Mouse (Mus musculus) hindbrain, embryonic 13.5 days (tissue): ENCODE measurements around the gene Cpa4. TPM values are rescaled to one million over a fixed set of nuclear protein-coding genes. Genes with fewer than 3 reads are reported as not detected.

ENCODE experiments used
- ATAC-seq: fragments of 200-750 bp; cut with Nextera tagmentation; 2 replicates; pipeline ENCODE4 v1.8.0; 2017; ENCODE audit warnings: moderate TSS enrichment; ENCODE audit not compliant: low FRiP score
- H3K27ac ChIP-seq: fragments of 300-500 bp; sonication (generic); 2 replicates; pipeline ENCODE4 v1.5.1; 2015; ENCODE audit warnings: inconsistent platforms, mild to moderate bottlenecking, moderate library complexity
- H3K27me3 ChIP-seq: fragments of 300-500 bp; sonication (generic); 2 replicates; pipeline ENCODE4 v1.6.1; 2015; ENCODE audit warnings: mild to moderate bottlenecking, inconsistent platforms
- H3K36me3 ChIP-seq: fragments of 300-500 bp; sonication (generic); 2 replicates; pipeline ENCODE4 v1.6.1; 2015; ENCODE audit warnings: mild to moderate bottlenecking, inconsistent platforms
- H3K4me1 ChIP-seq: fragments of 300-500 bp; sonication (generic); replicated peaks from 2 replicates; pipeline ENCODE4 v1.6.1; 2015; ENCODE audit warnings: inconsistent platforms
- H3K4me2 ChIP-seq: fragments of 300-500 bp; sonication (generic); 2 replicates; pipeline ENCODE4 v1.6.1; 2015; ENCODE audit warnings: inconsistent platforms, mild to moderate bottlenecking, moderate library complexity
- H3K4me3 ChIP-seq: fragments of 300-500 bp; sonication (generic); 2 replicates; pipeline ENCODE4 v1.5.1; 2015; ENCODE audit warnings: mild to moderate bottlenecking, inconsistent platforms
- H3K9ac ChIP-seq: fragments of 300-500 bp; sonication (generic); 2 replicates; pipeline ENCODE4 v1.6.1; 2015; ENCODE audit warnings: mild to moderate bottlenecking, inconsistent platforms
- H3K9me3 ChIP-seq: fragments of 300-500 bp; sonication (generic); 2 replicates; pipeline ENCODE4 v1.6.1; 2016; ENCODE audit warnings: inconsistent platforms
- WGBS: fragments of 180-500 bp; shearing (Covaris S2); methylation state at CpG from one replicate; pipeline ENCODE4 v1.1.7; 2015; 5-methylcytosine and 5-hydroxymethylcytosine counted together
- polyA plus RNA-seq: library from polyadenylated mRNA; unstranded; fragments of >200 nt; fragmentation: Nextera tagmentation; extraction: Ambion mirVana; gene quantifications from 2 replicates; pipeline ENCODE4 v1.2.1, GENCODE M21; 2015

The Cpa4 gene
- polyA plus RNA-seq, 1 experiment from 2014 or later: 1.5 TPM

DNA sequence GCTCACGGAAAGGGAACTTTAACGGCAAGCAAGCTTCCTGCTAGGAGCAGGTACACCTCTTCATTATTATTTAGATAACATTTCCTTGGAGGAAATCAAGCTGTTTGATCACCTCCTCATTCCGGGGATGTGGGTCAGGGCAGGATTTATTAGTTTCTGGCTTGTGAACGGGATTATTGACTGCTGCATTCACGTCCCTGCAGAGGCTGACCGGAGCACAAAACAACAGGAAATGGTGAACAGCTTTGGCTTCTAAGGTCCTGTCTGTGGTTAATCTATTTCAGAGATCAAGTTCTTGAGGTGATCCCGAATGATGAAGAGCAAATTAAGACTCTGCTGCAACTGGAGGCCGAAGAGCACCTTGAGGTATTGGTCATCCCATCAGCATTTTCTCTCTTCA lies 24.3 kb upstream of the Cpa4 start:
- 49% methylated on average over 8 of the region's 8 CpGs for WGBS
- no peaks in the 10 kb centered on the region for H3K36me3 ChIP-seq
- ATAC-seq: no peak
- no peak overlapping the region for H3K4me2 ChIP-seq
- no peak overlapping the region for H3K9ac ChIP-seq
- H3K4me3 ChIP-seq: no peak overlapping the region
- H3K27me3 ChIP-seq: no peaks in the 10 kb centered on the region
- H3K4me1 ChIP-seq: peaks cover 50% of the 10 kb centered on the region
- no peaks in the 10 kb centered on the region for H3K9me3 ChIP-seq
- H3K27ac ChIP-seq: no peak overlapping the region

DNA sequence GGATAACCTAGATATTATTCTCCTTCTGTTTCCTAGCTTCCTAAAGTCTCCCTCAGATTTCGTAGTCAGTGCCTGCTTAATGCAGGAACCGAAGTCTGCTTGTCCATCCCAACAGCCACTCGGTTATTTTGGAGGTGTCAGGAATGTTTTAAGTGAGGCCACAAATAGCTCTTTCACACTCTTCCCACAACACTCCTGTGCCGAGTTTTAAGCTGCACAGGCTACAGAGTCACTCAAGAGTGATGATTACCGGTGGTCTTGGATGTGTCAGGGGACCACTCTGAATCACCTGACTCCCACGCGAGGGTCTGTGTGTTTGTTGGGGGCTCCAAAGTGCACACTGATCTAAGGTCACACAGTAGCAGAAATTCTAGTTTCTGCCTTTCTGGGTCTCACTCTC lies 22.5 kb upstream of the Cpa4 start:
- Histone ChIP-seq H3K9me3 (no peaks in the 10 kb centered on the region), H3K9ac (no peak overlapping the region), H3K4me3 (no peak overlapping the region), H3K4me1 (peaks cover 60% of the 10 kb centered on the region), H3K4me2 (no peak overlapping the region), H3K36me3 (no peaks in the 10 kb centered on the region), H3K27ac (peak overlapping the region; percentile 95), H3K27me3 (no peaks in the 10 kb centered on the region)
- ATAC-seq: no peak
- 77% methylated on average over 7 of the region's 7 CpGs for WGBS

DNA sequence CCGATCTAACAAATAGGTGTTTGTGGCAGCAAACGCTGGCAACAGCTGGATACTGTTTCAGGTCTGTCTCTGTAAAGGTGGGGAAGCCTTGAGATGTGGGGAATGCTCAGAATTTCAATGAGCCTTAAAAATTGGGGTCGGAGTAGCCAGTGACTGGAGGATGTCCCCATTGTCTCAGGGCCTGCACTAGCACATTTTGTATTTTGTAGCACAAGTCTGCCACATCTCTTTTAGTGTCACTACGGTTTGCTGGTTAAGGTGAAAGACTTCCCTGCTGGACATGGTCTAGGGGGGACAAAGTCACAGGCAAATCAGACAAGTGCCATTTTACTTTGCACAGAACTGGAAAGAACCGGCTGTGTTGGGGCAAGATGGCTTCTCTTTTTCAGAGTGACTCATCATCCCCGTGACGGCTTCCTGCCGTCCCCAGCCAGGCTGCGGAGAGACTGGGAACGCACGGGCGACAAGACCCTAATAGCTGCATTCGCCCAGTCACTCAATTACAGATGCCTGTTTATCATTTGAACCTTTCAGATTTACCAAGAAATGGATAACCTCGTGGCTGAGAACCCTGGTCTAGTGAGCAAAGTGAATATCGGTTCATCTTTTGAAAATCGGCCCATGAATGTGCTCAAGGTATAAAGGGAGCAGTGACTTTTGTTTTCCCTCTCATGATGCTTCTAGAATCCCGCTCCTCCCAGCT lies 21.4 kb upstream of the Cpa4 start:
- Histone ChIP-seq H3K4me3 (peak overlapping the region; percentile 25), H3K4me2 (peak overlapping the region; percentile 53), H3K9ac (peak overlapping the region; percentile 69), H3K9me3 (no peaks in the 10 kb centered on the region), H3K36me3 (no peaks in the 10 kb centered on the region), H3K27ac (peak overlapping the region; percentile 95), H3K4me1 (peaks cover 66% of the 10 kb centered on the region), H3K27me3 (no peaks in the 10 kb centered on the region)
- 8% methylated on average over 17 of the region's 17 CpGs for WGBS
- peak; percentile 68 for ATAC-seq

DNA sequence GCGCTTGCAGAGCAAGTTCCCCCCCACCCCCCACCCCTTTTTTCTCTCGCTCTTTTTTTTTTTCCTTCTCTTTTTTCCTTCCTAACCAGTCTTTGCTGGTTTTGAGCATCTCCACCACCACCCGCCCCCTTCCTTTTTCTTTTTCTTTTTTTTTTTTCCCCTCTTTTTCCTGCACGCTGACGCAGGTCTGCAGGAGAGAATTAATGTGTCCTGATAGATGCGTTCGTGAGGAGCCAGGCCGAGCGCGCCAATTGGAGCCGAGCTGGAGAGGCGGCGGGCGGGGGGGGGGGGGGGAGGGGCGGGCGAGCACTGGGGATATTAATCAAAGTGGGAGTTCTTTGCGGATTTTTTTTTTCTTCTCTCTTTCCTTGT lies 20.9 kb upstream of the Cpa4 start:
- H3K9me3 ChIP-seq: no peaks in the 10 kb centered on the region
- 0 out of 2 replicates have a peak, but pooled peaks have one; percentile 43 for ATAC-seq
- peak overlapping the region; percentile 95 for H3K27ac ChIP-seq
- under 1% methylated on average over 14 of the region's 17 CpGs for WGBS
- peak overlapping the region; percentile 69 for H3K9ac ChIP-seq
- peaks cover 71% of the 10 kb centered on the region for H3K4me1 ChIP-seq
- peak overlapping the region; percentile 53 for H3K4me2 ChIP-seq
- no peaks in the 10 kb centered on the region for H3K36me3 ChIP-seq
- peak overlapping the region; percentile 25 for H3K4me3 ChIP-seq
- no peaks in the 10 kb centered on the region for H3K27me3 ChIP-seq

DNA sequence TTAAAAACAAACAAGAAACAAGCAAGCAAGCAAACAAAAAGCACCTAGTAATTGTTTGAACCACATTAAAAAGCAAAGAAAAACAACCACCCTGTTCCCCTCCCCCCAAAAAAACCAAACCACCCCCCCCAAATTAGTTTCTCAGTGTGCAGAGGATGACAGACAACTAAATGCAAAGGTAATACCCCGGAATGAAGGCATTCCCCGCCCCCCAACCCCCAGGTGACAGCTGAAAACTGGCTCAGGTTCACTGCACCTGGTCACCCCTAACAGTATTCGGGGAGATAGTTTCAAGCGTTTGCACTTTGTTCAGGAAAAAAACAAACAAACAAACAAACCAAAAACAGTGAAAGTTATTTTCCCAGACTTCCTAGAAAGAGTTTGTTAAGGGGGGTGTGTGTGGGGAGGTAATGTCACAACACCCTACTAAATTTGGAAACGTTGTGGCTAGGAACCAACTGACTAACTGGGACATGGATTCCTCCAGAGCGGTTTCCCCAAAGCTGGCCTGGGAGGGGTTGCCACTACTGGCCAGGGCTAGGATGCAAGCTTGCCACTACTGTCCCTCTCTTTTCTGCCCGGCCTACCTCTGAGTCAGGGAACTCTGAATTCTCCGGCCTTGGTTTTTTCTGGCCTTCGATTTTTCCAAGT lies 20.4 kb upstream of the Cpa4 start:
- Histone ChIP-seq H3K9me3 (no peaks in the 10 kb centered on the region), H3K27me3 (no peaks in the 10 kb centered on the region), H3K4me1 (peaks cover 75% of the 10 kb centered on the region), H3K9ac (no peak overlapping the region), H3K27ac (peak overlapping the region; percentile 95), H3K4me3 (no peak overlapping the region), H3K4me2 (peak overlapping the region; percentile 53), H3K36me3 (no peaks in the 10 kb centered on the region)
- 22% methylated on average over 9 of the region's 9 CpGs for WGBS
- no peak for ATAC-seq

DNA sequence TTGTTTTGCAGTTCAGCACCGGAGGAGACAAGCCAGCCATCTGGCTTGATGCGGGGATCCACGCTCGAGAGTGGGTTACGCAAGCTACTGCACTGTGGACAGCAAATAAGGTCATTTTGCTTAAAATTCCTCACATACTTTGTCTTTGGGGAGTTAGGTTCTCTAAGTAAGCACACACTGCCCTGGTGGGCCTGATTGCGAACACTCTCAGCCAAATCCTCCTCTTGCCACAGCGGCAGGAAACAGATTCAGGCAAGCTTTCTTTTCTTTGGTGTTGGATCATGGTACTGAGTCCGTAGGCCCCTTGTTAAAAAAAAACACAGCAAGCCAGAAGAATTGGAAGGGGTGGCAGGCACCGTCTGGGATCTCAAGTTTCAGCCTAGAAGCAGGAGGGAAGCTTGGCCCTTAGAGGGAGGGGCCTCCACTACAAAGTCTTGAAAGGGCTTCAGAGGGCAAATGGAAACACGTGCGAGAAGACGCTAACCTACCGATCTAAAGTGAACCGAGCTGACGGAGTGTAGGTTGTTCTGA lies 18.9 kb upstream of the Cpa4 start:
- no peak overlapping the region for H3K4me2 ChIP-seq
- no peaks in the 10 kb centered on the region for H3K36me3 ChIP-seq
- H3K9ac ChIP-seq: peak overlapping the region; percentile 39; the same call in 1 of the 2 replicates
- peaks cover 67% of the 10 kb centered on the region for H3K4me1 ChIP-seq
- H3K27me3 ChIP-seq: no peaks in the 10 kb centered on the region
- peak overlapping the region; percentile 76 for H3K27ac ChIP-seq
- no peak for ATAC-seq
- no peak overlapping the region for H3K4me3 ChIP-seq
- 19% methylated on average over 15 of the region's 15 CpGs for WGBS
- H3K9me3 ChIP-seq: no peaks in the 10 kb centered on the region

DNA sequence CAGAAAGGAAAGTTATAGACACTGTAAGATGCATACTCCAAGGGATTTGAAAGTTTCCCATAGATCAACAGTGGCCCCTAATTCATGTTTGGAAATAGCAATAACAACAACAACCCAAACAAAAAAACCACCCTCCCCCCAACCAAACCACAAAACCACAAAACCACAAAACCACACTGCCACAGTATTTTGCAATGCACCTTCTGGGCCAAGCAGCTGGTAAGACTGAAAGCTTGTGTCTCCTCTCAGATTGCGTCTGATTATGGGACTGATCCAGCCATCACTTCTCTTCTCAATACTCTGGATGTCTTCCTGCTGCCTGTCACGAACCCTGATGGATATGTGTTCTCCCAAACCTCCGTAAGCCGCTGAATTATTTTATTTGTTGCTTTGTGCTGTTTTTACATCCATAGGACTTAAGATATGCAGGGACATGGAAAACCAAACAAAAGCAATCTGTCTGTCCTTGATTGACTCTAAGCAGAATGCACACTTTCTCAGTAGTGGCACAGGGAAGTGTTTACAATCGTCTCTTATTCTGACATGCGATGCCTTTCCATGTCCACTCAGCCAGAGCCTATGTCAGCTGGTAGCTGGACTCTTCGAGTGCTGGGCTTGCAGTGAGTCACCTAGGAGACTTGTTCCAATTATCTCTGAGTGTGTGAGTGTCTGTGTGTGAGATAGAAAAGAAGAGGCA lies 17.5 kb upstream of the Cpa4 start:
- Histone ChIP-seq H3K9me3 (no peaks in the 10 kb centered on the region), H3K4me1 (peaks cover 57% of the 10 kb centered on the region), H3K4me3 (no peak overlapping the region), H3K9ac (no peak overlapping the region), H3K36me3 (no peaks in the 10 kb centered on the region), H3K4me2 (no peak overlapping the region), H3K27ac (peak overlapping the region; percentile 87), H3K27me3 (no peaks in the 10 kb centered on the region)
- no peak for ATAC-seq
- 37% methylated on average over 7 of the region's 7 CpGs for WGBS

DNA sequence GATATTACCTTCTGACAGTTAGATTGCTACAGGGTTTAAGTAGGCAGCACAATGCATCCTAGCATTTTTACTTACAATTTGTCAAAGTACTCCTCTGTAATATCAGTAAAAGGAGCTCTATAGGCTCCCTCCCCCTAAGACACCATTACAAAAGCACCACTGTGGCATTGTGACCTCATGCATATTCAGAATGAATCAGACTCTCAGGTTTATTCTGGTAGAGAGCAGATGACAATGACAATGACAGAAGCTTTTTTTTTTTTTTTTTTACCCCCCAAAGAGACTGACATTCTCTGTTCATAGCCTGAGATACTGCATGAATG lies 17.0 kb upstream of the Cpa4 start:
- Histone ChIP-seq H3K27ac (peak overlapping the region; percentile 87), H3K4me3 (no peak overlapping the region), H3K9me3 (no peaks in the 10 kb centered on the region), H3K9ac (no peak overlapping the region), H3K4me2 (no peak overlapping the region), H3K27me3 (no peaks in the 10 kb centered on the region), H3K36me3 (no peaks in the 10 kb centered on the region), H3K4me1 (peaks cover 52% of the 10 kb centered on the region)
- ATAC-seq: no peak

DNA sequence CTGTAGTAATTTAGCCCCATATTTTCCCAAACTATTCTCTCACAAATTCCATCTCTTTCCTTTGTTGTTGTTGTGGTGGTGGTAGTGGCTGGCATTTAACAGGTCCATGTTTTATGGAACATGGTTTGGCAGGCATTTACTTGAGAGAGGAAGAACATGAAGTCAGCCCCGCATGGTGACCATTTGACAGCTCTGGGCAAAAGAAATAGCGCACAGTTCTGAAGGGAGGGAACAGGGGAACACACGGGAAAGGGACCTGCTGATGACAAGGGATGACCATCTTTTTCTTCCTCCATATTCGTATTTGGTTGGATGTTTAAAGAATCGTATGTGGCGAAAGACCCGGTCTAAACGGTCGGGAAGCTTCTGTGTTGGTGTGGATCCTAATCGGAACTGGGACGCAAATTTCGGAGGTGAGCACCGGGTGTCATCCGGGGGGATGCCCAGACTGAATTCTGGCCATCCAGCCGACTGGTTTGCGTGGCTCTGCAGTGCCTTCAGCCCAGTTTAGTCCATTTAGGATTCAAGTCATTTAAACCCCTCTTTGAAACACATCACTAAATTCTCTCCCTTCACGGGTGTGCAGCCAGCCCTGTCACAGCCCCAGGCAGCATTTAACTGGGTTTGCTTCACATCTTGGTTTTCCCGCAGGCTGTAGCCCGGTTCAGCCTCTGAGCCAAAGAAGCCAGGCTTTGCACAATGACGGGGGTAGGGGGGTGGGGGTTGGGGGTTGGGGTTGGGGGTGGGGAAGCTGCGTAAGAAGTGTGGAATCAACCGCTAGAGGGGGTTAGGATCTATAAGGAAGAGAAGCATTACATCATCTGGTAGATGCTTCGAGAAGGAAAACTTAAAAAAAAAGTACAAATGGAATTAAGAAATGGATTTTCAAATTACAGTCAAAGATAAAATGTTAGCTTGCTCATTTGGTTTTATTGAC lies 16.3 kb upstream of the Cpa4 start:
- H3K9ac ChIP-seq: peak overlapping the region; percentile 59
- no peaks in the 10 kb centered on the region for H3K36me3 ChIP-seq
- WGBS: 13% methylated on average over 23 of the region's 23 CpGs
- no peaks in the 10 kb centered on the region for H3K9me3 ChIP-seq
- peak; percentile 61 for ATAC-seq
- peak overlapping the region; percentile 20 for H3K4me3 ChIP-seq
- H3K4me1 ChIP-seq: peaks cover 44% of the 10 kb centered on the region
- no peaks in the 10 kb centered on the region for H3K27me3 ChIP-seq
- H3K4me2 ChIP-seq: peak overlapping the region; percentile 49
- peak overlapping the region; percentile 87 for H3K27ac ChIP-seq

DNA sequence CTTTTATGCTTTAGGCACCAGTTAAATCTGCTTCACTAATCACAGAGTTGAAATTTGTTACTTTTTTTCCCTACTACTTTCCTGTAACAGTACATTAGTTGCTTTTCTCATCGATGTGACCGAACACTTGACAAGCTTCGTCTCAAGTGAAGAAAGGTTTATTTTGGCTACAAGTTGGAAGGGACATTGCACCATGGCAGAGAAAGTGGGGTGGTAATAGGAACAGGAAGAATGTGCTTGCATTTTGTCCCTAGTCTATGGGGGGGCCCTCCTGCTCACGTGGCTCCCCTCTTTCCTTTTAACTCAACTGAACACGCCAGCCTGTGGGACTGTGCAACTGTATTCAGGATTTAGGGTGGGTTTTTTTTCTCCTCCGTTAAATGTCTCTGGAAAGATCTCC lies 15.5 kb upstream of the Cpa4 start:
- no peak for ATAC-seq
- H3K4me2 ChIP-seq: 0 out of 2 replicates have a peak overlapping the region, but pooled peaks have one; percentile 49
- no peak overlapping the region for H3K9ac ChIP-seq
- H3K9me3 ChIP-seq: no peaks in the 10 kb centered on the region
- H3K27me3 ChIP-seq: no peaks in the 10 kb centered on the region
- WGBS: 55% methylated on average over 6 of the region's 6 CpGs
- no peaks in the 10 kb centered on the region for H3K36me3 ChIP-seq
- H3K4me3 ChIP-seq: no peak overlapping the region
- H3K4me1 ChIP-seq: peaks cover 39% of the 10 kb centered on the region
- peak overlapping the region; percentile 49; the same call in 1 of the 2 replicates for H3K27ac ChIP-seq

DNA sequence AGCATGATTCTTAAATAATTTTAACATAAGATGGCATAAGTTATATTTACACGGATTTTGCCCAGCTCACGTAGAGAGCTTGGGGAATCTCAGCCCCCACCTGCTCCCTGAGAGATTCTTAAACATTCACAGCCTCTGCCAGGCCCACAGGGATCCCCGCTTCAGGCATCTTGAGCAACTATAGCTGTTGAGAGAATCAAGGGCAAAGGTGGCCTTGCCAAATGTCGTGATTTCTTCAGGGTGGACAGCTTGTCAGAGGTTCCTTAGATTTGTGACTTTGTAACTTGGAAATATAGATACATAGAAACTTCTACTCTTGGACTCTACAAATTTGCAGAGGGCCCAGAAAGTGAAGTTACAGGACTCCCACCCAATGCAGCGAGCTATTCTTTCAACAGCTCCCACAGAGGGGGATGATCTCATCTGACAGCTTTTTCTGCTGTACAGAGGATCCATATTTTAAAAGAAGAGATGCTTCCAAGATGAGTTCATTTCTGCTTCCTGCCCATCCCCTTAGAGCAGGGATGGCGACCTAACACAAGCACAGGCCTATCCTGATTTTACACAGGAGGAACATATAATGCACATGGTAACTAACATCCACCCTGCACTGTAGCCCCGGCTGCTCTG lies 14.7 kb upstream of the Cpa4 start:
- no peak overlapping the region for H3K27ac ChIP-seq
- H3K36me3 ChIP-seq: no peaks in the 10 kb centered on the region
- H3K9me3 ChIP-seq: no peaks in the 10 kb centered on the region
- H3K4me3 ChIP-seq: no peak overlapping the region
- H3K9ac ChIP-seq: no peak overlapping the region
- H3K27me3 ChIP-seq: no peaks in the 10 kb centered on the region
- 72% methylated on average over 7 of the region's 7 CpGs for WGBS
- no peak overlapping the region for H3K4me2 ChIP-seq
- H3K4me1 ChIP-seq: peaks cover 32% of the 10 kb centered on the region
- no peak for ATAC-seq
